Mouse (Mus musculus): ENCODE measurements around the gene Srebf1. TPM values are rescaled to one million over a fixed set of nuclear protein-coding genes. Genes with fewer than 3 reads are reported as not detected.

Srebf1 gene
- total RNA-seq, 2 experiments from 2014 or later: 73.9 to 80.4 TPM

GRCm38 (mm10) chr11:60208201-60208600, 14.2 kb downstream of the Srebf1 start:
- DNase-seq (ENCODE audit: low spot score in 2 of 2): no peak

GRCm38 (mm10) chr11:60206207-60206606, 16.2 kb downstream of the Srebf1 start:
- DNase-seq (ENCODE audit: low spot score in 2 of 2): no peak

GRCm38 (mm10) chr11:60205026-60205425, 17.4 kb downstream of the Srebf1 start:
- DNase-seq (ENCODE audit: low spot score in 2 of 2): no peak

GRCm38 (mm10) chr11:60202710-60203638, 19.4 kb downstream of the Srebf1 start:
- no peak for DNase-seq (ENCODE audit: low spot score in 2 of 2)

- DNase-seq (ENCODE audit: low spot score in 2 of 2): no peak
These were observed 22.0 kb downstream of the Srebf1 start for GRCm38 (mm10) chr11:60200384-60200783.

- peak; percentile 88 to 97 for DNase-seq (ENCODE audit: low spot score in 2 of 2)
These were observed 22.6 kb downstream of the Srebf1 start for GRCm38 (mm10) chr11:60199702-60200184.

- no peak for DNase-seq (ENCODE audit: low spot score in 2 of 2)
These were observed 23.7 kb downstream of the Srebf1 start for GRCm38 (mm10) chr11:60198651-60199050.

GRCm38 (mm10) chr11:60197998-60198619, 24.3 kb downstream of the Srebf1 start:
- no peak for DNase-seq (ENCODE audit: low spot score in 2 of 2)

GRCm38 (mm10) chr11:60196344-60196743, 26.0 kb downstream of the Srebf1 start:
- DNase-seq (ENCODE audit: low spot score in 2 of 2): no peak

GRCm38 (mm10) chr11:60195108-60195507, 27.3 kb downstream of the Srebf1 start:
- DNase-seq (ENCODE audit: low spot score in 2 of 2): no peak

GRCm38 (mm10) chr11:60193556-60193955, 28.8 kb downstream of the Srebf1 start:
- no peak for DNase-seq (ENCODE audit: low spot score in 2 of 2)

GRCm38 (mm10) chr11:60192534-60192933, 29.8 kb downstream of the Srebf1 start:
- no peak for DNase-seq (ENCODE audit: low spot score in 2 of 2)

- no peak for DNase-seq (ENCODE audit: low spot score in 2 of 2)
These were observed 32.2 kb downstream of the Srebf1 start for GRCm38 (mm10) chr11:60190055-60190641.

- DNase-seq (ENCODE audit: low spot score in 2 of 2): no peak
These were observed 32.8 kb downstream of the Srebf1 start for GRCm38 (mm10) chr11:60189501-60190040.

- no peak for DNase-seq (ENCODE audit: low spot score in 2 of 2)
These were observed 34.0 kb downstream of the Srebf1 start for GRCm38 (mm10) chr11:60188275-60188853.

- no peak for DNase-seq (ENCODE audit: low spot score in 2 of 2)
These were observed 35.3 kb downstream of the Srebf1 start for GRCm38 (mm10) chr11:60187070-60187469.

- DNase-seq (ENCODE audit: low spot score in 2 of 2): peak in 1 of 2 experiments; percentile 70
These were observed 36.8 kb downstream of the Srebf1 start for GRCm38 (mm10) chr11:60185396-60186231.

GRCm38 (mm10) chr11:60184346-60185325, 37.7 kb downstream of the Srebf1 start:
- DNase-seq (ENCODE audit: low spot score in 2 of 2): peak in 1 of 2 experiments; percentile 67

GRCm38 (mm10) chr11:60182741-60183140, 39.6 kb downstream of the Srebf1 start:
- DNase-seq (ENCODE audit: low spot score in 2 of 2): no peak

Data from layer of hippocampus, adult 18-20 months (tissue).